Mouse (Mus musculus): ENCODE measurements around the gene Agrn.
"Not testable (repeated sequence)": the region's sequence is repeated elsewhere in the genome, so short reads cannot be mapped to it uniquely, and the experiment has no call there.

The Agrn gene

GRCm38 (mm10) chr4:156154771-156155170 is 42.5 kb downstream of the Agrn start:
- DNase-seq (ENCODE audit: low read depth, low spot score) = no peak

GRCm38 (mm10) chr4:156150887-156151286 is 46.4 kb downstream of the Agrn start:
- not testable (repeated sequence) for DNase-seq (ENCODE audit: low read depth, low spot score)

DNA sequence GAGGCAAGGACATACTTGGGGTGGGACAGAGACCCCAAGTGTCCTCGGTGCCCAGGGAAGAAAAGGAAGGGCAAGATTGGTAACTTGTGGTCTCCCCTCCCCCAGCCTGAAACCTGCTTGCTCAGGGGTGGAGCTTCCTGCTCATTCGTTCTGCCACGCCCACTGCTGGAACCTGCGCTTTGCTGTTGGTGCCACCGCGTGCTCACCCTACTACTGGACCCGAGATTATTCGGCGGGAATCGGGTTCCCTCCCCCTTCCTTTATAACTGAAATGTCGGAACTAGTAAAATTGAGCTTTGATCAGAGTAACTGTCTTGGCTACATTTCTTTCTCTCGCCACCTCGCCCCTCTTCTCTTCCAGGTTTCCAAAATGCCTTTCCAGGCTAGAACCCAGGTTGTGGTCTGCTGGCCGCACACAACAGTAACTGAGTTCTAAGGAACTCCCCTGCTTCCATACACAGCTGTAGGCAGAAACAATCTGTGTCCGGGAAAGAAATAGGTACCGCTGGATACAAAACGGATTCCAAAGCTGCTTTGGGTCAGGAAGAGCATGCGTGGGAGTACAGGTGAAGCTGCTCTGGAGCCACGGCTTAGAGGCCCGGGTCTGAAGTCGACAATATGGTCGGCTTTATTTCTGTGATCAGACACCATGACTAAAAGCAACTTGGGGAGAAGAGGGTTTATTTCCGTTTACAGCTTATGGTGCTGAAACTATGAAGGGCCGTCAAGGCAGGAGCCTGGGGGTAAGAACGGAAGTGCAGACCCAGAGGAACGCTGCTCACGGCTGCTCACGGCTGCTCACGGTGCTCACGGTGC is 60.8 kb downstream of the Agrn start:
- no peak for DNase-seq (ENCODE audit: low read depth, low spot score)

DNA sequence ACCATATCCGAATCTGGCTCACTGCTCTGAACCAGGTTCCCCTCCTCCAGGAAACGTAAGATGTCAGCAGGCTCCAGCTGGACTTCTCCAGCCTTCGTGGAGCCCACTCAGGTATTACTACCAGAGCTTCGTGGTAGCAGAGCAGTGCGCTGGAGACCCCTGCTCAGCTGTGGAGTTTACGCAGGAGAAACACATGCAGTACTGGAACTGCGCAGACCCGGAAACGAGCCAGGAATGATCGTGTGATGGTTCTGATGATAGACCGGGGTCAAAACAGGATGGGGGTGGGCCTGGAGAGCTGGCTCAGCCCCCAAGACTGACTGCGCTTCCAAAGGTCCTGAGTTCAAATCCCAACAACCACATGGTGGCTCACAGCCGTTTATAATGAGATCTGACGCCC is 61.5 kb downstream of the Agrn start:
- DNase-seq (ENCODE audit: low read depth, low spot score) = no peak

DNA sequence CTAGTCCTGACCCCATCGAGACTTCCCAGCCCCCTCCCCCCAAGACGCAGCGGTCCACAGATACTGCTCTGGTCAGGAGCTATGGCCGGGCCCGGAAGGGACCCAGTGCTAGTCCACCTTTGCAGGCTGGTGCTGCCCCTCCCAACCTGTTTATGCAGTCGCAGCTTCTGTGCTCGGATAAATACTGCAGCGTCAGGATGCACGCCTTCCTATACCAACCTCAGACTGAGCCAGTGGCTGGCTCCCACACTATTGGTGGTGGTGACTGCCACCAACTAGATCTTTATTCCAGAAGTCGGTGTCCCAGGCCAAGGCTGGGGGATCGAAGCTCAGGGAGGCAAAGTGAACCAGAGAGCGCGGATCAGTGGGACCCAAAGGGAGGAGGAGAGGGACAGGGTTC is 62.2 kb downstream of the Agrn start:
- DNase-seq (ENCODE audit: low read depth, low spot score) = no peak

GRCm38 (mm10) chr4:156133943-156134605 is 63.2 kb downstream of the Agrn start:
- no peak for DNase-seq (ENCODE audit: low read depth, low spot score)

DNA sequence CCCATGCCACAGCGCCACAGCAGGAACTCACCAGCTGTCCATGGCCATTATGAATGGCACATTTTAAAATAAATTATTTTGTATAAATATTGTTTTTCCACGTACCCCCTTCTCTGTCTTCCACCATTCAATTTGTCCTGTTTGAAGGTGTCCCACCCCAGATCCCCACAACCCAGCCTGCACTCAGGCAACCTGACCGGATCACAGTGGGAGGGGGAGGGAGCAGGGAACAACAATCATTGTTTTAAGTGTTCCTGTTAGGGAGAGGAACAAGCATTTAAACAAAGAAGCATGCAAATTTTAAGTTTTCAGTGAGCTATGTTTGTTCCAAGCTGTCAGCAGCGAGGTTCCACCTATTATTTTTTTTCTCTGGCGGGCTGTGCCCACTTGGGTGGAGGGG is 64.0 kb downstream of the Agrn start:
- no peak for DNase-seq (ENCODE audit: low read depth, low spot score)

GRCm38 (mm10) chr4:156130940-156131339 is 66.3 kb downstream of the Agrn start:
- no peak for DNase-seq (ENCODE audit: low read depth, low spot score)

GRCm38 (mm10) chr4:156130436-156130835 is 66.9 kb downstream of the Agrn start, which contains the start of gene Rnf223:
Gene Rnf223, plus strand, starts transcription at chr4:156130513.
- DNase-seq (ENCODE audit: low read depth, low spot score) = no peak

GRCm38 (mm10) chr4:156128746-156129145 is 68.5 kb downstream of the Agrn start:
- DNase-seq (ENCODE audit: low read depth, low spot score) = no peak

GRCm38 (mm10) chr4:156126841-156127240 is 70.4 kb downstream of the Agrn start:
- no peak for DNase-seq (ENCODE audit: low read depth, low spot score)

DNA sequence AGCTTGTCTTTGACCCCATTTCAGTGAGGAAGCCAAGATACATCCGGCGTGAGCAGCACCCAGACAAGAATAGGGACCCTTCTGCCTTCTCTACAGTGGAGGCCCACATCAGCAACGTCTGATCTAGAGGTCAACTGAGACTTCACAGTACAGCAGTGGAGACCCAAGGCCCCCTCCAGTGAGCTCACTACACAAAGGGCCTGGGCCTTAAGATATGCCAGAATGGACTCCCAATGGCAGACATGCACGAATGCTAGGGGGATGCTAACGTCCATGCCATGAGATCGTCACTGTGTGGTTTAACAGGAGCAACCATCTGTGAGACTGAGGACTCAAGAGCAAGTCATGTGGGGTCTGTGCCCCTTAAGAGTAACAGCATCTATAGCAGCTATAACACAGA is 71.9 kb downstream of the Agrn start:
- no peak for DNase-seq (ENCODE audit: low read depth, low spot score)

DNA sequence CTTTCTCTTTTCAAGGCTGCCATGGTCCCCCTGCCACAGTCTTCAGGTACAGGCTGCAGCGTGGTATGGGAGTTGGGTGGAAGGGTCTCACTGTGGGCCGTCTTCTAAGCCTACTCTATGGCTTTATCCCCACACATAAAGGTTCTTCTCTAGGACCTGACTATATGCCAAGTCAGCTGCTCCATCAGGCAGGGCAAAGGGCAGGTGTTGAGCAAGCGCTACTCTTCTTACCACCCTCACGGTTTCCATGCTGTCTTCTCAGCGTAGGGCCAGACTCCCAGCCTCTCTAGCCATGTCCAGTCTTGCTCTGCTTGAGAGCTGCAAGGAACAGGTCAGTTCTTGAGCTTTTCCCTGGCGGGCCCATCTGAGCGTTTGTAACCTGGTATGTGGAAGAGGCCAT is 73.2 kb downstream of the Agrn start:
- no peak for DNase-seq (ENCODE audit: low read depth, low spot score)
